In genomic region chr1:179854288-179854965, GRCm38 (mm10) we compare ENCODE assay signal across 10 mouse cellular contexts. TPM values are rescaled to one million over a fixed set of nuclear protein-coding genes. Genes with fewer than 3 reads are reported as not detected.
A peak's percentile ranks its signal among the peaks of the same experiment; 100 is the strongest.
DNase-seq lines count a peak whose midpoint lies in the region; ATAC-seq and TF ChIP-seq lines count a peak whose summit lies in the region.
"Had no signal": no experiment of that assay in that cellular context is flagged by ENCODE, and none has a peak within 500 bp of the region (broad histone marks: within the 10 kb centered on the region; RNA-seq: fewer than 3 reads in every experiment).

No protein-coding gene starts in this region.

- H3K9ac ChIP-seq in embryonic facial prominence, embryonic 13.5 days, result 0 out of 2 replicates have a peak overlapping the region, but pooled peaks have one; percentile 11
- H3K9ac ChIP-seq in kidney, embryonic 14.5 days (ENCODE audit: low read depth, low read length), result no peak overlapping the region
- H3K9ac ChIP-seq: lung, embryonic 15.5 days had no signal

- ATAC-seq in embryonic facial prominence, embryonic 13.5 days (ENCODE audit: insufficient number of reproducible peaks, insufficient read depth, low FRiP score, low TSS enrichment, low read depth), result no peak
- ATAC-seq in G1E (ENCODE audit: extremely low read depth, insufficient number of reproducible peaks, low FRiP score, poor library complexity, severe bottlenecking), result peak; percentile 87
- no peak for ATAC-seq in kidney, embryonic 14.5 days (ENCODE audit: low FRiP score, low TSS enrichment)

- no peak overlapping the region for H3K4me3 ChIP-seq in embryonic facial prominence, embryonic 13.5 days
- H3K4me3 ChIP-seq in embryonic facial prominence, embryonic 10.5 days, result no peak overlapping the region
- H3K4me3 ChIP-seq in G1E (ENCODE audit: low read depth, low read length), result peak overlapping the region; percentile 57; the same call in 1 of the 2 replicates
- no peak overlapping the region for H3K4me3 ChIP-seq in kidney, embryonic 14.5 days (ENCODE audit: low read length)
- H3K4me3 ChIP-seq: lung, embryonic 15.5 days had no signal

- no peaks in the 10 kb centered on the region for H3K36me3 ChIP-seq in embryonic facial prominence, embryonic 13.5 days
- no peaks in the 10 kb centered on the region for H3K36me3 ChIP-seq in embryonic facial prominence, embryonic 10.5 days (replicated peaks)
- H3K36me3 ChIP-seq in G1E (replicated peaks), result no peaks in the 10 kb centered on the region
- H3K36me3 ChIP-seq in kidney, embryonic 14.5 days (ENCODE audit: control insufficient read depth, insufficient read depth, low read length), result no peaks in the 10 kb centered on the region
- H3K36me3 ChIP-seq: lung, embryonic 15.5 days had no signal

- peaks cover 5% of the 10 kb centered on the region; the same call in 1 of the 2 replicates for H3K4me1 ChIP-seq in embryonic facial prominence, embryonic 13.5 days
- peaks cover 6% of the 10 kb centered on the region for H3K4me1 ChIP-seq in embryonic facial prominence, embryonic 10.5 days
- peaks cover 55% of the 10 kb centered on the region for H3K4me1 ChIP-seq in G1E (ENCODE audit: insufficient read depth, low read depth, low read length)
- no peaks in the 10 kb centered on the region for H3K4me1 ChIP-seq in kidney, embryonic 14.5 days (ENCODE audit: control insufficient read depth, insufficient read depth, low read length)

- 61% methylated on average over 12 of the region's 12 CpGs for WGBS in embryonic facial prominence, embryonic 13.5 days
- 63% methylated on average over 12 of the region's 12 CpGs for WGBS in embryonic facial prominence, embryonic 10.5 days
- 62% methylated on average over 12 of the region's 12 CpGs for WGBS in kidney, embryonic 14.5 days

- no peak for DNase-seq in embryonic facial prominence, embryonic 10.5 days (ENCODE audit: low spot score)
- peak; percentile 67 for DNase-seq in G1E (ENCODE audit: low spot score)
- peak; percentile 25 to 54 for DNase-seq in heart, postnatal 36 days
- DNase-seq in lung, adult 18-20 months, result peak; percentile 76 to 88
- no peak for DNase-seq in adrenal gland, adult (ENCODE audit: inconsistent age in 2 of 2, low spot score in 1 of 2)
- no peak for DNase-seq in adrenal gland, postnatal 14 days
- DNase-seq: B cell, adult 2 months had no signal

- no peak overlapping the region for H3K27ac ChIP-seq in embryonic facial prominence, embryonic 13.5 days
- H3K27ac ChIP-seq in embryonic facial prominence, embryonic 10.5 days (replicated peaks), result no peak overlapping the region; the same call in 1 of the 2 replicates
- no peak overlapping the region for H3K27ac ChIP-seq in kidney, embryonic 14.5 days (ENCODE audit: low read depth, low read length)
- H3K27ac ChIP-seq: lung, embryonic 15.5 days had no signal

- TF ChIP-seq CTCF in G1E (IDR thresholded peaks at IDR 0.05; ENCODE audit: low read depth, low read length), result no peak

- H3K4me2 ChIP-seq in embryonic facial prominence, embryonic 13.5 days, result no peak overlapping the region
- no peak overlapping the region for H3K4me2 ChIP-seq in kidney, embryonic 14.5 days (replicated peaks; ENCODE audit: low read depth, low read length)
- H3K4me2 ChIP-seq: lung, embryonic 15.5 days had no signal

- H3K9me3 ChIP-seq in embryonic facial prominence, embryonic 13.5 days, result no peaks in the 10 kb centered on the region
- H3K9me3 ChIP-seq in embryonic facial prominence, embryonic 10.5 days, result no peaks in the 10 kb centered on the region
- H3K9me3 ChIP-seq in G1E (replicated peaks), result no peaks in the 10 kb centered on the region
- H3K9me3 ChIP-seq in kidney, embryonic 14.5 days (ENCODE audit: control insufficient read depth, low read length), result no peaks in the 10 kb centered on the region
- H3K9me3 ChIP-seq: lung, embryonic 15.5 days had no signal

- intact Hi-C loops in heart, postnatal 36 days (cut with DNase I), result no loop called here

- H3K27me3 ChIP-seq in embryonic facial prominence, embryonic 13.5 days, result no peaks in the 10 kb centered on the region
- H3K27me3 ChIP-seq in embryonic facial prominence, embryonic 10.5 days (replicated peaks; ENCODE audit: low read depth, poor library complexity, severe bottlenecking), result no peaks in the 10 kb centered on the region
- H3K27me3 ChIP-seq in G1E (ENCODE audit: insufficient read depth, low read length), result no peaks in the 10 kb centered on the region
- H3K27me3 ChIP-seq in kidney, embryonic 14.5 days (ENCODE audit: control insufficient read depth, insufficient read depth, low read length), result no peaks in the 10 kb centered on the region
- H3K27me3 ChIP-seq: lung, embryonic 15.5 days had no signal

RNA-seq across cellular contexts. Expression of gene Ahctf1, which starts 50.9 kb away (rescaled TPM):
- 29.1 and 30.1 TPM in 2 replicates for polyA plus RNA-seq in embryonic facial prominence, embryonic 13.5 days (2015; fragmentation: Nextera tagmentation; extraction: Ambion mirVana)
- 30.8 and 35.3 TPM in 2 replicates for polyA plus RNA-seq in embryonic facial prominence, embryonic 10.5 days (2016; fragmentation: Nextera tagmentation; extraction: Ambion mirVana)
- total RNA-seq in G1E (2014; fragmentation: Nextera tagmentation) (109 and 113 TPM in 2 replicates), G1E (2017) (68.9 and 74.7 TPM in 2 replicates)
- polyA plus RNA-seq in G1E (2012), result 22.4 and 27.5 TPM in 2 replicates
- total RNA-seq in heart, postnatal 36 days (2021), result 10 to 100 TPM; 19.4 to 21.8 TPM
- polyA plus RNA-seq in kidney, embryonic 14.5 days (2014; fragmentation: Nextera tagmentation; extraction: Ambion mirVana), result 35.1 and 41.3 TPM in 2 replicates
- 39.6 and 40.4 TPM in 2 replicates for total RNA-seq in adrenal gland, postnatal 14 days (2021)

RNA-seq across cellular contexts. Expression of gene Gm10518, which starts 51.3 kb away (rescaled TPM):
- polyA plus RNA-seq in embryonic facial prominence, embryonic 13.5 days (2015; fragmentation: Nextera tagmentation; extraction: Ambion mirVana), result 0.32 TPM in 1 of 2 replicates, not detected in the other
- polyA plus RNA-seq in embryonic facial prominence, embryonic 10.5 days (2016; fragmentation: Nextera tagmentation; extraction: Ambion mirVana), result 0.14 and 0.17 TPM in 2 replicates
- total RNA-seq in G1E (2014; fragmentation: Nextera tagmentation) (1.2 TPM in 1 of 2 replicates, not detected in the other), G1E (2017) (0.17 and 0.55 TPM in 2 replicates)
- not detected in 2 replicates for polyA plus RNA-seq in G1E (2012)
- not detected for total RNA-seq in heart, postnatal 36 days (2021)
- 0.43 TPM in 1 of 2 replicates, not detected in the other for polyA plus RNA-seq in kidney, embryonic 14.5 days (2014; fragmentation: Nextera tagmentation; extraction: Ambion mirVana)
- total RNA-seq in adrenal gland, postnatal 14 days (2021), result not detected in 2 replicates
- polyA plus RNA-seq: lung, embryonic 15.5 days had no signal

Comparison
In these comparisons a context has a peak if more than half of its experiments do, and no peak if none do; other contexts are left out.
1. DNase-seq: peak in G1E (single experiment), heart, postnatal 36 days (2 of 2) and lung, adult 18-20 months (2 of 2); none in embryonic facial prominence, embryonic 10.5 days (single experiment), adrenal gland, adult (0 of 2) and adrenal gland, postnatal 14 days (single experiment).